Mouse (Mus musculus) forelimb bud, embryonic 11.5 days (tissue): Measurements from ENCODE around the gene Faim2.

Experiments
- DNase-seq: peaks from one replicate; pipeline ENCODE4 v3.0.0-alpha.2; 2012; ENCODE audit warnings: low read depth, low spot score

Faim2 gene

DNA sequence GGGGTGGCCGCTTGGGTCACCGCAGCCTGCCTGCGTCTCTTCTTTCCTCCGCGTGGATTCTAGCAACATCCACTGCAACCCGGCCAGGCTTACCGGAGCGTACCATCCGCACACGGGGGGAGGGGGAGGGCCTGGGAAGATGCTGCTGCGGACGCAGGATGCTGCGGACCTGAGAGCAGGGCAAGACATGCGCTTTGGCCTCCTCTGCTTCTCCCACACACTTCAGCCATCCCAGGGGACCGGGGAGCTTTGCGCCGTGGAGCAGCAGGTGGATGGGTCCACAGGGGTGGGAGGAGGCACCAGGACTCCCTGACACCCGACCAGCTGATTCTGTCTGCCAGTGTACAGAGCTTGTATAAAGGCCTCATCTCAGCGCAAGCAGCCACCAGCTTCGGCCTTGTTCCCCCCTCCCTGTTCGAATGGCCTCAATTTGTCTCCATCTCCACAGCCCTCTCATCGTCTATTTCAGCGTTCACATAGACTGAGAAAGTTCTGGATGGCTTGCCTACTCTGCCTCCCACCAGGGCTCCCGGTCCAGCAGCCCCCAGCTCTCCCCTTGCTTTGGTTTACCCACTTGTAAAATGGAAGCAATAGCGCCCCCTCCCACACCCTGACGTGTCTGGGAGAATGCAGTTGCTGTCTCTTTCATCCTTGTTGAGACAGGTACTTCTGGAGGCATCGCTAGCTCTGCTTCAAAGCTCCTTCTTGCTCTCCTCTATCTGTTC lies at the start of gene Faim2:
Gene Faim2, minus strand, starts transcription at position 537 of the 725 bp plus-strand sequence.
- no peak for DNase-seq

DNA sequence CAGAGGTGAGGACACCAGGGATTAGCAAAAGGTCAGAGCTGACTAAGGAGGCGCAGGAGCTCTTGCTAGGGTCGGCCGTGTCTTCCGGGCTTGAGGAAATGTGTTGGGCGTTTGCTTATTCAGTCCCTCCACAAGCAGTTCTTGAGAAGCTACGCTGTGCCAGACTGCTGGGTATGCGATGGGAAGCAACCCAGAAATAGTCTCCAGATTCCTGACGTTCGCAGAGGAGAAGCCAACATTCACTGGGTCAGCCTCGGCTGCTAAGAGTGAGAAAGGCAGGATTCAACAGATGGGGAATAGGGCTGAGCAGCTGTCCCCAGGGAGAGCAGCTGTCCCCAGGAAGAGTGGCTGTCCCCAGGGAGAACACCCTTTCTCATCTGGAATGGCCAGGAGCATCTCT lies 41.2 kb upstream of the Faim2 start:
- DNase-seq = no peak

DNA sequence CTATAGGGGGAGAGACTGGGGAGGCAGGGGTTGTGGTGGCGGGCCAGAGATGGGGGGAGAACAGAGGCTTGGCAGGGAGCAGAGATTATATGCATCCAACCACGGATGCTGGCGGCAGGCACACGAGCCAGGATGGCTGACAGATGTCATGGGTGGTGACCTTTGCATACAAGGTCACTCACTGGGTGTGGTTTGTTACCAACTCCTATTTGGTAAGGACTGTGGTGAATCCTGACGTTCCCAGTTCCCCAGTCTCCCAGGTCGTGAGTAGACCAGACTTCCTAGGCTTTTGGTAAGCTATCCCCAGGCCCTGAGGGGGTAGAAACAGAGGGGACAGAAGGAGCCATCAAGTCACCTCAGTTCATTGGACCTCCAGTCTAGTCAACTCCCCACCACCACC lies 40.7 kb upstream of the Faim2 start:
- DNase-seq = no peak

DNA sequence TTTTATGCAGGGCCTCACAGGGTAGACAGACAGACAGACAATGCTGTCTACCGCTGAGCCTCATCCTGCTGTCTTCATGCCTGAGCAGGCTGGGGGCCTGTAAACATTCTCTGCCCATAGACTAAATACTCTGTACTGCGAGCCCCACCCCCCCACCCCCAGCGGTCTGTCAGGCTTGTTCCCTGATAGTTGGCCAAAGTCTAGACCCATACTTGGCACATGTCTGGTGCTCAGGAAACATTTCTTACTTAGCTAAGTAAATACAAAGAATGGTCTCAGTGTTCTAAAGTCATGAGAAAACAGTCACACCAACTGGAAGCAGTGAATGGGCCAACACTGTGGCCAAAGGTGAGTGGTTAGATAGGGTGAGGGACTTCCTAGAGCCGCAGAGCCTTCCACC lies 39.4 kb upstream of the Faim2 start:
- DNase-seq = no peak

DNA sequence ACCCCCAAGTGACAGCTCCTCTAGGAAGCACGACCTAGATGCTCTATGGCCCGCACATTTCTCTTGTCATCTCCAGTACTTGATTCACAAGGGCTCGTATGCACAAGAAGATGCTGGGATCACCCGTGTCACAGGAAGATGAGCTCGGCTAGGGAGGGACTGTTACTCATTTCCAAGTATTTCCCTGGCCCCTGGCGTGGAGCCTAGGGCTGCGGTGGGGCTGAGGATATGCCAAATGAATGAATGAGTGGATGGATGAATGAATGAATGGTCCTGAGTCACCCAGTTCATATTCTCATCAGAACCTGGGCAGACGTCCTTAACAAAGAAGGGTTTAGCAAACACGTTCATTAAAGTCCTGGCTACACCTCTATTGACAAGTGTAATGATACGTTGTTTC lies 32.3 kb upstream of the Faim2 start:
- DNase-seq = no peak

DNA sequence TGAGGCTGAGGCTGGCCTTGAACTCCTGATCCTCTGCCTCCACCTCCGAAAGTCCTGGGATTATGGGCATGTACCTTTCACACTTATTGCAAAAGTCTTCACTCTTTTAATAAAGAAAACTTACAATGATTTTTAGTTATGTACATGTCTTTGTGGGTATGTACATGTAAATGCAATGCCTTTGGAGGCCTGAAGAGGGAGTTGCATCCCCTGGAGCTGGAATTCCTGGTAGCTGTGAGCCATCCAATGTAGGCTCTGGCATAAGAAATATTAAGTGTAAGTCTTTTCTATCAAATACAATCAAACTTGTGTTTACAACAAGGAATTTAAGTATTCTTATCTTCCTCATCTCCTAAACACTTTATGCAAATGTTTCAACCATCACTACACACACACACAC lies 31.0 kb upstream of the Faim2 start:
- no peak for DNase-seq

DNA sequence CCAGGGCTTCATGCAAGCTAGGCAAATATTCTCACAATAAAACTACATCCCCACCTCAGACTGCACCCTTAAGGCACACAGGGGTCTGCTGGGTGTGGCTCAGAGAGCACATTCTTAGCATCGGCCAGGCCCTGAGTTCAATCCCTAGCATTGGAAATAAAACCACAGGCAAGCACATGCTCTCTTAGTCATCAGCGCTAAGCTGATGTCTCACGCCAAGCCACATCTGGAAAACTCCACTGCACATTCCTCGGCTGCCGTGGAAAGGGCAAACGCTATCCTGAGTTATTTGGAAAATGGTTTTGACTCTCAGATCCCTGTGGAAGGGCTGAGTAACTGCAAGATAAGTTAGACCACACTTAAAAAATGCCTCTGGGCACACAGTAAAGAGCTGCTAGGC lies 25.8 kb upstream of the Faim2 start:
- peak; percentile 57 for DNase-seq

DNA sequence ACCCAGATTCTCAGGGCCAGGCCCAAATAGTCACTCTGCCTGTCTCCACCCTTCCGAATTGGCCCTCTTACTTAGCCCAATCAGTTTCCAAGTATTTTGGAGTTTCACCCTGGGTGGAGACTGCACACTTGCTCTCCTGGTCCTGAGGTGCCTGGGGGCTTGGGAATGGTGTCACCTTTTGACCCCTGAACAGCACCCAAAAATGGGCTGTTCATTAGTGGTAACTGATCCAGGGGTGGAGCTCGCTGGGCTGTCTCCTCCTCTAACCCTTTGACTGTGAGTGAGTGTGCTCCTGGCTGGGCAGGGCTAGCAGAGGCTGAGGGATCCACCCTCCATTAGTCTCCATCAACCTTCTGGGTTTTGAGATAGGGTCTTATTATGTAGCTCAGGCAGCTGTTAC lies 21.9 kb upstream of the Faim2 start:
- DNase-seq = no peak

DNA sequence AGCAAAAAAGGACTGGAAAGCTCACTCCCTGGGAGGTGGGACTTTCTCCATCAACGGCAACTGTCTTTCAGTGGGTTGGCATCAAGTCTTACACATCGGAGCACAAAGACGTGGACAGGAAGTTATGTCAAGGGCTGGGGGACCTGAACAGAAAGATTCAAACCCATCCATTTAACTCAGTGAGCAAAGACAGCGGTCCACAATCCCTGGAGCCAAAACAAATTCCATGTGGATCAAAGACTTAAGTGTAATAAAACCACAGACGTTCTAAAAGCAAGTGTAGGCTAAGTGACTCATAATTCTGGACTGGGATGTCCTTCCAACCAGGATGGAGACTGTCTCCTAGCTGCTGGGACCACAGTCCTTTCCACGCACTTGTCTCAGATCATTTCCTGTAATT lies 19.8 kb upstream of the Faim2 start:
- DNase-seq = no peak

DNA sequence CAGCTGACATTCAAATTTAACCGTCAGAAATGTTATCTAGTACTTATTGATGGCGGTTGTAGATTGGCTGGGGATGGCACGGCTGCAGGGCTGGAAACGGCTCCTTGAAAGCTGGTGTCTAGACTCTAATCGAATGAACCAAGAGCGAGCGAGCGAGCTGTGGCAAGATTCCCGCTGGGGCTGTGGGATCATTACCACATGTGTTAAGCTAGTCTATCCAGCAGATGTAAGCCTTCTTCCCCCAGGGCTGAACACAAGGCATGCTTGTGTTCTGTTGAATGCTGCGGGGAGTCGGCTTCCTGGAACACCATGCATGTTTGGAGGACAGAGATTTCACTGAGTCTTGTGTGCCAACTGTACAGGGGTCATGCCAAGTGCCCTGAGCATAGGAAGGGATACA lies 18.6 kb upstream of the Faim2 start:
- DNase-seq = peak; percentile 77

DNA sequence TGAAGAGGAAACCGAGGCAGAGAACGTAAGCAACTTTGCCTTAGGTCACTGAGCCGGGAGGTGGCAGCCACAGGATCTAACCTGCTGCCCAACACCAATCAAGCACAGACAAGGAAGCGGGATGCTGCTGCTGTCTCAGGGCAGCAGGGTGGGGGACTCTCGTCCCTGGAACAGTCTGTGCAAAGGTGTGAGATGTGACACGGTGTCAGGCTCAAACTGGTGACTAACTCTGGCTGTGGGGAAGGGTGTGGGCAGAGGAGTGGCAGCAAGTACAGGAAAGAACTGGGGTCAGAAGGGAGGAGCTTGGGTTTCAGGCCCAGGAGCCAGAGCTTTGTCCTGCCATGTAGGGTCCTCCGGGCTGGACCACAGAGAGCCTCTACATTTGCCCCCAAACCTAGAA lies 16.1 kb upstream of the Faim2 start:
- DNase-seq = no peak

DNA sequence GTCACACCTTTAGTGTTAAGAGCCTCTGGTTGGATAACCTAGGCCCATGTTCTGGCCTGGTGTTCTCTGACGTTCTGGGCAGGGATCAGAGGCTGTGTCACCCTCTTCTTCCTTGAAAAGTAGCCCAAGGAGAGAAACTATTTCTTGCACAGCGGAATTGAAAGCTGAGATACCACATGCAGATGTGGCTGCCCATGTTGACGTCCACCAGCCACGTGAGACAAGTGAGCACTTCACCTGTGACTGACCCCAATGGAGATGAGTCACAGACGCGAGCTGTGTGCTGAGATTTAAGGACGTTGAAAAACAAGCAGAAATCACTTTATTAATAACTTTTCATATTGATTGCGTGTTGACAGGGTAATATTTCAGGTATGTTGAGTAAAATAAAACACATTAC lies 11.9 kb upstream of the Faim2 start:
- DNase-seq = no peak

DNA sequence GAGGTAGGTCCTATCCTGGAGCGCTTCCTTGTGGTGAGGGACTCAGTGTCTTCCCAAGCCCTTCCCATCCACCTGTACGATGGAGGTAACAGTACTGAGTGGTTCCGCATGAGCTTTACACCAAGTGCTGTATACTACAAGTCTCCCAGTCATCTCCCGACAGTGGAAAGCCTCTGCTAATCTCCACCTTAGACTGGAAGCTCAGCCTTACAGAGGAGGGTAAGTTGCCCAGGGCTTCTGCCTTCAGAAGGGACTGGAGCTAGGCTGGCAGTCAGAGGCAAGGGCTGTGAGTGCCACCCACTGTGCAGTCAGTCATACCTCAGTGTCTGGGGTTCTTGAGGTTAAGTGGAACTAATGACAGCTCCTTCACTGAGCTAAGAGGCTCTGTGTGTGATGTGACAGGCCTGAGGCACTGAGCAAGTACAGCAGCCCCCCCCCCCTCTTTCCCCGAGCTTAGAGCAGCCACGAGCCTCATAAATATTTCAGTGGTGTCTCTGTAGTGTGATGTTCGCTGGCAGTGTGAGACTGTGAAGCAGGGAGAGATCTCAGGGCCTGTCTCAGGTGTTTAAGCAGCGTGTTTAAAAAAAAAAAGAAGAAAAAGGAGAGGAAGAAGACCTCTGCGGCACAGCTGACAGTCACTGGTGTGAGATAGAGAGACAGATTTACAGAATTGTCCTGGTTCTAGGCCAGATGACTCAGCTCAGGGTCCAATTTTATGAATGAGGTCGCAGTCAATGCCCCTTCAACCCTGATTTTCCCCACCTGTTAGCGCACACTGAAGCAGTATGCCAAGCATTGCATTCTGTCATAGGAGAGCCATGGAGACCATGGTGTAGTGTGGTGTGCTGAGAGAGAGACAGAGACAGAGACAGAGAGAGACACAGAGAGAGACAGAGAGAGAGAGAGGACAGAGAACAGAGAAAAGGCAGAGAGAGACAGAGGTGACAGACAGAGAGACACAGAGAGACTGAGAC lies 9.2 kb upstream of the Faim2 start:
- DNase-seq = no peak

DNA sequence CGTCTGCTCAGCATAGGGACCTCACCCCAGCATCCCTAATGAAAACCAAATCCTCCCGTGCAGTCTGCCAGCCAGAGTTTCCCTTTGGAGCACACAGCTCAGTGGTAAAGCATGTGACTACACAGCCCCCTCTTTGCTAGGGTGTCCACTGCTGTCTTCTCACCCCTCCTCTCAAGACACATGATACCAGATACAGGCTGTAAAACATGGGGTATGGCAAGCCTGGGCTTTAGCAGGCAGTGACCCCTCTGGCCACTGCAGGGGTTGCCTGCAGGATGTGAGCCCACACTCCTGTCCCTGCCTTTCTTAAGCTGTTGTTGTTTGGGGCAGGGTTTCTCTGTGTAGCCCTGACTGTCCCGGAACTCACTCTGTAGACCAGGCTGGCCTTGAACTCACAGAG lies 4.1 kb upstream of the Faim2 start:
- DNase-seq = no peak

DNA sequence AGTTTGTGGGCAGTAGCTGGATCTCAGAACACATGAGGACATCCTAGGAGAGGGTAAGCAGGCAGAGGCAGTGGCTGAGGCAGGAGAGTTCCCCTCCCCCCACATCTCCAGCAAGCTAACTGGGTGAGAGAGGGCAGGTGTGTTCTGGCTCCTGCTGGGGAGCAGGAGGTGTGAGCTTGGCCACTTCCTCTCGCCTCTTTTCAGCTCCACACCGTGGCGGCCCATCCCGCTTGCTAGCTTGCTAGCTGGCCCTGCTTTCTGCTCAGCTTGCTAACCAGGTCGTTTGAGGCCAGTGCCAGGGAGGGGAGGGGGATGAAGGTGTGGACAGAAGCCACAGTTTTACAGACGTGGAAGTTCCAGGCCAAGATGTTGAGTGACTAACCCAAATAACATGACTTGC lies 3.2 kb upstream of the Faim2 start:
- no peak for DNase-seq

DNA sequence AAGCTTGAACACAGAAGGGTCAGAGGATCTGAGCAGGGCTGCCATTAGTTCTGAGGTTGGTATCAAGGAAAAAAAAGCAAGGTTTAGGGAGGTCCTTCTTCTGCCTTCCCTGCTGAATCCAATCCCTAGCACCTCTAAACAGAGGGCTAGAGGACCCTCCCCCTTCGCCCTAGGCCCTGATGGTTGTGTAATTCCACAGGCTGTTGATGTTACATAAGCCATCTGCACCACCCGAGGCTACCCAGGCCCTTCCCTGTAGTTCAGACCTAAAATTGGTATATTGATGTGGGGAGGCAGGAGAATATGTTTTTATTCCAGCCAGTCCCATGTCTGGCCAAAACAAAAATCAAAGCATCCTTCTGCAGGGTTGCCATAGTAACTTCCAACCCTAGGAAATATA lies 1.3 kb downstream of the Faim2 start:
- DNase-seq = no peak

DNA sequence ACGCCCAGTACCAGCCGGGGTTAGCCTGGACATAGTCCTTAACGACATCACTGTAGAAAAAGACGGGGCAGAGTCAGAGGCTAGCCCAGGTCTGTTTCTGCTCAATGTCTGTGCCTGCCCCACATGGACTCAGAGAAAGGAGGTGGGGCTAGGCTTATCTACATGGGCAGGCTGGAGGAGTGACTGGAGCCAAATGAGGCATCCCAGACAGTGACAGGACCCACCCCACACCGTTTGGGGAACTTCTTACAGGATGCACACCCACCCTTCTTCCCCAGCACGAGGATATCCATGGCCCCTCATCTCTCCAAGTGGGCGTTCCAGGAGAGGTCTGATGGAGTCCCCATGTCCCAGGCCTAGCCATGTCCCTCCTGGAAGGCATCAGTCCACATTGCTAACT lies 7.7 kb downstream of the Faim2 start:
- no peak for DNase-seq

DNA sequence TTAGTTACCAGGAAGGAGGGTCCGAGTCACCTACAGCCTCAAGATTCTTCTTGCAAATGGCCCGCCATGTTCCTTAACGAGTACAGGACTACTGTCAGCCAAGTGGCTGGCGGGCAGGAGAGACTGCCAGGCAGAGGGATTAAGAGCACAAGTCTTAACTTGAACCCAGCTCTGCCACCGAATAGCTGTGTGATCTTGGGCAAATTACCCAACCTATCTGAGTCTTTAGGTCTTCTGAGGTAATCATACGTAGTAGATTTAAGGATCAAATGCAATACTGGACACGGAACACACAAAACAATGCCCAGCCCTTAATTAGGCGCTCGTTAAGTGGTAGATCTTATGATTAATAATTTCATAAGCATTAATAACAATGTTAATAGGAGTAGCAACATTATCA lies 8.3 kb downstream of the Faim2 start:
- DNase-seq = no peak

DNA sequence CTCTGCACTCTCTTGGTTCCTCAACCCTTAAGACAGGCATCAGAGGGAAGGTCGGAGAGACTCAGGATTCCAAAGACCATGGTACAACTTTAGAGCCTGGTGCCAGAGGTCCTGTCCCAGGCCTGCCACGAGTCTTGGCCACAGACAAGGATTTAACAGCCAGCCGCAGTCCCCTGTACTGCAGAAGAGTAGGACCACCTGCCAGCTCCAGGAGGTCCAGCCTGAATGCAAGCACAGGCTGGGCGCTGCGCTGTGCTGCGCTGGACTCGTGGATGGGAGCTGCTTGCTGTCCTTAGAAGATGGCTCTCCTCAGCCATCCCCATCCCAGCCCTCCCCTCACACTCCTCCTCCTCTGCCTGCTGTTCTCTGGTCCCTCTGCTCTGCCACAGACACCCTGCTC lies 10.2 kb downstream of the Faim2 start:
- no peak for DNase-seq

DNA sequence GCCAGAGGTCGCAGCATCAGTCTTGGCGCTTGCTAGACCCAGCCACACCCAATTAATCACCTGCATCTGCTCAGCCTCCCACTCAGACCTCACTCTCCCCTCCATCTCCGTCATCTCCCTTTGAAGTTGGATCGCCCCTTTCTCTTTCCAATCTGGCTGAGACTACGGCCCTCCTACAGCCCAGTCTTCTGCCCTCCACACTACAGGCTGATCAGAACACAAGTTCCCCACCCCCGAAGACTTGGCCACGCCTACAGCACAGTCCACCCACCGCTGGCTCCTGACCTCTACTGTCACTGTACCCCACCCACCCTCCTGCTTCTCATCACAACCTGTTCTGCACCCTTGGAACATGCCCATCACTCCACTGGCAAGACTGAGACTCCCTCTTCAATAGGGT lies 11.2 kb downstream of the Faim2 start:
- DNase-seq = no peak

DNA sequence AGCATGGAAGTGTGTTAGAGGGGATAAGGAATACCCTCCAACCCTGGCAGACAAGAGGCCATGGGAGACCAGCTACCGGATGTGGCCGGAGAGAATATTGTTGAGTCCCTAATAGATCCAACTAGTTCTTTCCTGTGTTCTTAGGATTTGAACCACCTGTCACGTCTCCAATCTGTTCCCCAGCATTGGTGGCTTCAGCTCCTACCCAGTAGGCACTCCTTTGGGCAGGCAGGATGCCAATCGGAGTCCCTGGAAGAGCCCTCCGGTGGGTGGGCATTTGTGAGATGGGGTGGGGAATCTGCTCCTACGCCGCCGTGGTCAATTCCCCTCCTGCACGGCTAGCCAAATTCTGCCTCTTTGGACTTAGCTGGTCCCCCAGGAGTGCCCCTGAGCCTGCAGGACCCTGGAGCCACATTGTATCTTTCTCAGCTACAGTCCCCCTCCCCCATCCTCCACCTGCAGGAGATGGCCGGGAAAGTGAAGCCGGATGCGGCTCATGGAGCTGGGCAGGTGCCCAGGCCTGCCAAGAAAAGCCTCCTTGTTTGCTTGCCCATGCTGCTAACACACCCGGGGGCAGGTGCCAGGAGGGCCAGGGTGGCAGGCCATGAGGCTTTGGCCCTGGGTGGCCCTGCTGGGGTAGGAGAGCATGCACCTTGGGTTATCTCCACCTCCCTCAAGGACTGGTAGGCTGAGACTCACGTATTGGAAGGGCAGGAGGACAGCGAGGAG lies 16.0 kb downstream of the Faim2 start:
- DNase-seq = no peak

DNA sequence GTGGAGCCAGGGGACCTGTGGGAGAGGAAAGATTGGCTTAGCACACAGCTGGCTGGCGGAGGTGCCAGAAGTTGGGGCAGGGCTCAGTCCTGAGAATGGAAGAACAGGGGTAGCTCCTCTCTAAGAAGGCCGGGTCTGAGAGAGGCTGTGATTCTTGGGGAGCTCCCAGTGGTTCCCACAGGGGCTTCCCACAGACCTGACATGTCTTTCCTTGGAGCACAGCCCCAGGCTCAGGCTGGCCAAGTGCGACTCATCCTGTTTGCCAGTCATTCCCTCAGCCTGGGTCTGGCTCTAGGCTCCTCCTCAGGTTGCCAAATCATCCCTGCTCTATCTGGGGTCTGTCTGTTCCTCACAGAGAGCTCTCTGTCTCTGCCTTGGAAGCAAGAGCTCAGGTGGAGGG lies 17.3 kb downstream of the Faim2 start:
- no peak for DNase-seq
